Mouse (Mus musculus) adrenal gland, adult 2 months (tissue): ENCODE results near the gene Ube2j1. TPM values are rescaled to one million over a fixed set of nuclear protein-coding genes. Genes with fewer than 3 reads are reported as not detected.

Experiments used
- DNase-seq: peaks from one replicate; pipeline ENCODE4 v3.0.0; 2021
- polyA plus RNA-seq: library from polyadenylated mRNA; depleted of rRNA; stranded (reverse); fragments of >200 nt; gene quantifications from 2 replicates; pipeline ENCODE4 v1.2.3, GENCODE M21; 2012
- total RNA-seq, 2 experiments: library from RNA; stranded (reverse); gene quantifications; 2 replicates each; pipeline ENCODE4 v1.2.3; 2021

The Ube2j1 gene
- total and polyA plus RNA-seq, 3 experiments = 14.2 to 71.4 (median 61.5) TPM

DNA sequence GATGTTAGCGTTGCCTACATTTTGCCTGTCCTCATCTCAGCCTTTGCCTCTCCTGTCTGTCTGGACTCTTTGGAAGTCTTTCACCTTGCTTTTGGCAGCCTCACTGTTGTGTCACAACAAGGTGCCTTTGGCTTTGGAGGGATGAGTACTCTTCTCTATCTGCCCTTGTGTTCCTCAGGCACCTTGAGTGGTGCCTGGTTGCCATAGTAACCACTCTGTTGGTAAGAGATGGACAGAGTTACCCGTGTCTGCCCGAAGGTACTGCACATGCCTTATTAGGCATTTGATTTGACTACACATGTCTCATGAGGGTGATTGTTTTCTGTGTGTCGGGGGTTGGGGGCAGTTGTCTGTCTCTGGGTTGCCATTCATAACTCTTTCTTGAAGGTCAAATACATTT is 18.7 kb upstream of the Ube2j1 start:
- no peak for DNase-seq

DNA sequence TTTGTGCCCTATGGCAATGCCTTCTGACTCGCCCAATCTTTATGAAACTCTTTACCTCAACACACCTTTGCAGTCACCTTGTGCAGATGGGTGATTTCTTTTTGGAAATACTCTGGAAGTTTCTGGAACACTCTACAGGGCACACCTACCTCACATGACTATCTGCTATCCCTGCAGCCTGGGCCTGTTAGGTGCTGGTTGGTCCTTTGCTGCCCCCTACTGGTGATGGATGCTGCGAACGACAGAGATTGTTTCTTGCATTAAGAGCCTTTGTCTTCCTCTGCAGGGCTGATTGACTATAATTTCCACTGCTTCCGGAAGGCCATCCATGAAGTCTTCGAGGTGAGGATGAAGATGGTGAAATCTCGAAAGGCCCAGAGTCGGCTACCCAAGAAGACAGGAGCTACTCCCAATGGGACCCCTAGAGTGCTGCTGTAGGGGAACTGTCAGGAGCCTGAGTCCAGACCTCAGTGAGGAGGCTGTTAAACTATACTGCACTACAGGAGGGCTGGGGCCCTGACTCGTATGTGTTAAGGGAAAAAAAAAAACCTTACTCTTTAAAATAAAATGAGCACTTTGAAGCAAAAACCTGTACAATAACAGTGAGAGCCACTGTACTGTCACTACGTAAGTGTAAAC is 12.7 kb upstream of the Ube2j1 start:
- DNase-seq = peak; percentile 85

DNA sequence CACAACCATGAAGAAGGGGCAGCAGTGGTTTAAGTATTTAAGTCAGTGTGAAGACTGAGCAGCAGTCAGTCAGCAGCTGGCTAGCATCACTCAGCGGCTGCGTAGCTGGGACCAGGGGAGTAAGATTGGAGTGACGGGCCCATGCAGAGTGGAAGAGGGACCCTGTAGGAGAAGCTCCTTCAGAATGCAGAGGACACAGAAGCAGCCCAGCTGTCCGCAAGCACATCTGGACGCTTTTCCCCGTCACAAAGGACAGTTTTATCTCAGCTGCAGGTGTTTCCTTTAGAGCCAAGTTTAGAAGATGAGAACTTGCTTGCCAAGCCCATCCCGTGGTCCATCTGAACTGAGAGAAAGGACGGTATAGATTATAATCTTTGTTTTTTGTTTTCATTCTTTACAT is 6.8 kb upstream of the Ube2j1 start:
- DNase-seq = no peak

DNA sequence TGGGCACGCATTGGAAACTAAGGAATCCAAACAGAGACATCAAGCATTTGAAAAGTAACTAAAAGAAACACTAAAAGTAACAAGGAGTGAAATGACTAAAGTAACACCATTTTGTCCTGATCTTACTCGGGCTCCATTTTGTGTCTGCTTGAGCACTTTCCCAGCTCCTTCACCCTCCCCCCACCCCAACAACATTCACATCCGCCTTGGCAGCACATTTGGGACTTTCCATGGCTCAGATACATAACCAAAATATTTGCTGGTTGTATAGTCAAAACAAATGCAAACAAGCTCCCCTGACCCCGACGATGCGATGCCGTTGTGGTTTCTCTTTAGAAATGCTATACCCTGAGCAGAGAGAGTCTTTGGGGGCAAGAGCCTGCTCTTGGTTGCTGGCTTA is 2.1 kb upstream of the Ube2j1 start:
- no peak for DNase-seq

DNA sequence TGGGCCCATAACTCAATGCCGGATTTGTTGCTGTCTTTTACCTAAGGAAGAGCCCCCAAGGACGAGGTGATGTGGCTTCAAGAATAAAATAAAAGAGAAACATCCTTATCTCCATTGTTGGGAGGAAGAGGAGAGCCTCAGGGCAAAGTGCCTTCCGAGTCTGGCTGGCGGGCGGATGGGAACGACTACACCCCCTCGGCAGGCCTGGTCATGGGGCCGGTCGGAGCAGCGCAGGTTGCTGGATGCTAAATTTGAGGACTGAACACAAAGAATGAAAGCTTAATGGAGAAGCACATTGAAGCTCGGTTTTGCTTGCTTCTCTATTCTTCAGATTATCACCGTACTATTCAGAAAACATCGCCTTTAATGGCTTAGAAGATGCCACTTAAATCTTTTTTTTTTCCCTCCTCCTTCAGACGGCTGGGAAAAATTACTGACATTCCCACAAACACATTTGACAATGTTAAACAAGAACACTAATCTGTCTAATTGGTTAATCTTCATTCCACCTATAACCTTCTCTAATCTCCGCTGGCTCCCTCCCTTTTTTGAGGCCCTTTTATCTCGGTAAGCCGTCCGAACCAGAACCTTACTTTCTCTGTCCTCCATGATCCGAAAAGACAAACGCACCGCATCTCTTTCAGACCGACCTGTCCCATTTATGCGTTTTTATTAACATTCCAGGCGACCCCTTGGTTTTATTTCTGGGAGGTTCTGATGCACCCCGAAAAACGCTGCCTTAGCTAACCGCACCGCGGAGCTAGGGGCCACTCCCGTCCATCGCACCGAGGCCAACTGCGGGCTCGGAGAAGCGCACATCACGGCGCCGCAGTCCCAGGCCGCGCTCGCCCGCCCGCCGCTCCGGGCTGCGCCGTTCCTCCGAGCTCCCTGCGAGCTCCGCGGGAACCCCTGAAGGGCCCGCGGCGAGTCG is 687 bp upstream of the Ube2j1 start:
- peak; percentile 14 for DNase-seq

DNA sequence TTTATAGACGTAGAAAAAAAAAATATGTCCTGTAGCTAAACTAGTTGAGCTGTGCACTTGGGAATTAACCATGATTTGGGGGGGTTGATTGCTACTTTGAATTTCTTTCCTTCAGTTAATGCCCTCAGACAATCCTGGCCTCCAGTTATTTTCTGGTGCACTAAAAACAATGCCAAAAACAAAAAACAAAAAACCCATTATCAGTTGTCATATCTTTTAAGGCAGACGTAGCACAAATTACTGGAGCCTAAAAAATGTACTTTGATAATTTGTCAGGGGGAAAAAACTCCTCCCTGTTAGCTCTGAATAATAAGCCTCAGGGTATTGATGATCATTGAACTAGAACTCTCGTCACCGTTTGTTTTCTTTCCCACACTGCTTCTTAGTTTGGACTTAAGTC is 829 bp downstream of the Ube2j1 start:
- no peak for DNase-seq

- no peak for DNase-seq
These were observed 2.3 kb downstream of the Ube2j1 start for GRCm38 (mm10) chr4:33033515-33033914.

- DNase-seq = no peak
These were observed 8.6 kb downstream of the Ube2j1 start for GRCm38 (mm10) chr4:33039826-33040225.

DNA sequence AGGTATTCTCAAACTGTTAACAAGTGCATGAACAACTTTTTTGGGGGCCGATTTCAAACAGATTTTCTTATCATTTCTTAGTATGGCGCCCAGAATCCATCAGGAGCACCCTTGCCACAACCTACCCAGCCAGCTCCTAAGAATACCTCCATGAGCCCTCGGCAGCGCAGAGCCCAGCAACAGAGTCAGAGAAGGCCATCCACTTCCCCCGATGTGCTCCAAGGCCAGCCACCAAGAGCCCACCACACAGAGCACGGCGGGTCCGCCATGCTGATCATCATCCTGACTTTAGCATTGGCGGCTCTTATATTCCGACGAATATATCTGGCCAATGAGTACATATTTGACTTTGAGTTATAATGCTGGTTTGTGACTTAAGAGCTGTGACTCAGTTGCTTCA is 18.4 kb downstream of the Ube2j1 start:
- no peak for DNase-seq

GRCm38 (mm10) chr4:33052055-33052454 is 20.8 kb downstream of the Ube2j1 start:
- no peak for DNase-seq

GRCm38 (mm10) chr4:33052650-33053049 is 21.4 kb downstream of the Ube2j1 start:
- peak; percentile 13 for DNase-seq

DNA sequence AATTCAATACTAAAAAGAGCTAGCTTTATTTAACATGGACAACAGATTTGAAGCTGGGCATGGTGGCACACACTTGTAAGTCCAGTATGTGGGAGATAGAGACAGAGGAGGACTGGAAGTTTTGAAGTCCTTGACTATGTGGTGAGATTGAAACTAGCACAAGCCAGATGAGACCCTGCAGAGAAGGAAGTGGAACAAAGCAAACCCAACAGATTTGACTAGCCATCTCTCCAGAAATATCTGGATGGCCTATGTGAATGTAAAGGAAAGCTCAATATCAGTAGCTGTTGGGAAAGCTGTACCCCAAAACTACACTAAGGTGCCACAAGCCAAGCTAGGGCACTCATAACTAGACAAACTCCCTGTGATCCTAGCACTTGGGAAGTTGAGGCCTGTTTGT is 23.2 kb downstream of the Ube2j1 start:
- no peak for DNase-seq

DNA sequence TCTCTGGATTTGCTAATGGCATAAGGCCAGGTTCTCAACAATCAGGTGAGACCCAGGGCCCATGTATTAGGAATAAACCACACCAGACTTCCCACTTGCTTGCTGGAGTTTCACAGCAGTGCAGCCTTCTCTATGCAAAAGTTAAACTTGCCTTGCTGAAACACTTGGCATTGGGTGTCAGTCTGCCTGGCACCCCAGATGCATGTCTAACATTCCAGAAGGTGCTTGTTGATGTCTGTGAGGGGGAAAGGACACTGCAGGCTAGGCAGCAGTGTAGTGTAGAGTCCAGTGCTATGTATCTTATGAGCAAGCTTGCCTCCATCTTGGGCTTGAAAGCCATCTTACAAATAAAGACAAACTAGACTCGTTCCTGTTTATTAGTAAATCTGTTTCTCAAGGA is 25.1 kb downstream of the Ube2j1 start:
- no peak for DNase-seq

- no peak for DNase-seq
These were observed 26.9 kb downstream of the Ube2j1 start for GRCm38 (mm10) chr4:33057890-33058687.

DNA sequence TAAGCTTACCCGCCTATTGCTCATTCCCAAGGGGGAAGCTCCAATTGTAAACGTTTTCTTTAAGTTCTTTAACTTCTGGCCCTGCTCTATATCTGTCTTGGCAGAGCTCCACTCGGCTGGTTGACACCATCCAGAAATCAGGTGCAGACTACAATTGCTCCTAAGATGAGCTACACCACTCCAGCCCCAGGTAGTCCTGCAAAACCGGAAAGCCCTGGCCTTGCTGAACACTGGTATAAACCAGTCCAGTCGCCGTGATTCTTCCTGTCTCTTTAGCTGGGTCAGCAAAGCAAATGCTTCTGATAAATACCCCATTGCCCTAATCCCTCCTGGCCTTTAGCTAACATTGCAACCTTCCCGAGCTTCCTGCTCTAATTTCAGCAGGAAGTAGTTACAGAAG is 29.9 kb downstream of the Ube2j1 start:
- no peak for DNase-seq

GRCm38 (mm10) chr4:33062981-33063380 is 31.8 kb downstream of the Ube2j1 start, which contains the start of gene Gabrr2:
Gabrr2 (plus strand) TSS chr4:33062999.
- no peak for DNase-seq

- no peak for DNase-seq
These were observed 33.8 kb downstream of the Ube2j1 start for GRCm38 (mm10) chr4:33064986-33065385.

DNA sequence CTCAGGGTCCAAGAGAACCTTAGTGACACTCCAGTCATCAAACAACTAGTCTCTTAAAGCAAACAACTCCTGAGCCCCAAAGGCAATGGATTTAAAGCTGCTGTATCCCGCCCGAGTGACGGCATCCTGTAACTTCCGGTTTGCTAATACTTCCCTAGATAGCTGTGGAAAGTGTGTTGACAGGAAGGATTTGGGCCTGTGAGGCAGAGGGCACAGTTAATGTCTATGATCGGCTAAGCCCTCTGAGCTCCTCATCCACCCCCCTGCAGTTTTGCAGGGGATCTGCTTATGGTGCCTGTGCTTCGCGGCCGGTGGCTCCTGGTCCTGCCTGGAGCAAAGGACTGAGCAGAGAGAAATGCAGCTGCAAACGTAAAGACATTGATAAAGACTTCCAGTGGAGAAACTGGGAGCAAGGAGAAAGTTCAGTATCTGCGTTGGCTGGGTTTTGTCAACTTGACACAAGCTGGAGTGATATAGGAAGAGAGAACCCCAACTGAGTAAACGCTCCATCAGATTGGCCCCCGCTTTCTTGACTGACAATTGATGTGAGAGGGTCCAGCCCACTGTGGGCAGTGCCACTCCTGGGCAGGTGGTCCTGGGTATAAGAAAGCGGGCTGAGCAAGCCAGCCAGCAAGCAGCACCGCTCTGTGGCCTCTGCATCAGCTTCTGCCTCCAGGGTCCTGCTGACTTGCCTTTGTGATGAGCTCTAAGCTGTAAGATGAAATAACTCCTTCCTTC is 35.2 kb downstream of the Ube2j1 start:
- no peak for DNase-seq

- no peak for DNase-seq
These were observed 36.1 kb downstream of the Ube2j1 start for GRCm38 (mm10) chr4:33067331-33067730.

- DNase-seq = no peak
These were observed 36.6 kb downstream of the Ube2j1 start for GRCm38 (mm10) chr4:33067826-33068225.

GRCm38 (mm10) chr4:33068894-33069293 is 37.7 kb downstream of the Ube2j1 start:
- DNase-seq = no peak

GRCm38 (mm10) chr4:33070326-33070725 is 39.1 kb downstream of the Ube2j1 start:
- no peak for DNase-seq
